Mouse (Mus musculus): Measurements from ENCODE around the gene Slc28a1. TPM values are rescaled to one million over a fixed set of nuclear protein-coding genes. Genes with fewer than 3 reads are reported as not detected.
"Not testable (repeated sequence)": the region's sequence is repeated elsewhere in the genome, so short reads cannot be mapped to it uniquely, and the experiment has no call there.

The Slc28a1 gene
- polyA plus RNA-seq, 1 experiment: 1.0 TPM

- H3K4me3 ChIP-seq (replicated peaks; ENCODE audit: control insufficient read depth, low read depth, low read length): no peak overlapping the region
- TF ChIP-seq POLR2A (IDR thresholded peaks at IDR 0.05; ENCODE audit: borderline replicate concordance, control insufficient read depth, low read depth, low read length) (no peak), CTCF (IDR thresholded peaks at IDR 0.05; ENCODE audit: control insufficient read depth, insufficient read depth, low read length) (no peak)
- H3K4me1 ChIP-seq (ENCODE audit: control insufficient read depth, insufficient read depth, low read length): no peaks in the 10 kb centered on the region
- 72% methylated on average over 1 of the region's 1 CpGs for whole genome bisulfite sequencing
- no peak overlapping the region for H3K27ac ChIP-seq (ENCODE audit: control insufficient read depth, insufficient read depth, low read depth, low read length, poor library complexity)
These were observed 26.9 kb downstream of the Slc28a1 start for GRCm38 (mm10) chr7:81141541-81141940.

DNA sequence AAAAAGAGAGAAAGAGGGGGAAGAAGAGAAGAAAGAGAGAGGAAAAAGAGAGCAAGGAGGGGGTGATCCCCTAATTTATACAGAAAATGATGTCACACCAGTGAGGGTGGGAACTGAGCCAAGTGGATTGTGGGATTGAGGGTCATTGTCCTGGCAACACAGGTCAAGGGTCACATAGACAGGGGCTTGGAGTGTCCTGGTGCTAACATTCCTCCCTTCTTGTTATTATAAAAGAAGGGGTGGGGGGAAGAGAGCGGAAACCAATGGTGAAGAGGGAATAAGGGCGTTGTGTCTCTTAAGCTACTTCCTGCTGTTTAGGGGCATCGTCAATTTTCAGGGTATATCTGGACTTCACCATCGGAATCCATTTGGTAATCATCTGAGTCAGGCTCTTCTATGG is 28.5 kb downstream of the Slc28a1 start:
- not testable (repeated sequence) for H3K4me3 ChIP-seq (replicated peaks; ENCODE audit: control insufficient read depth, low read depth, low read length); H3K4me1 ChIP-seq (ENCODE audit: control insufficient read depth, insufficient read depth, low read length); H3K27ac ChIP-seq (ENCODE audit: control insufficient read depth, insufficient read depth, low read depth, low read length, poor library complexity)
- WGBS: 81% methylated on average over 4 of the region's 4 CpGs

GRCm38 (mm10) chr7:81149759-81150158 is 35.2 kb downstream of the Slc28a1 start:
- WGBS: 68% methylated on average over 11 of the region's 11 CpGs
- Histone ChIP-seq H3K4me3 (replicated peaks; ENCODE audit: control insufficient read depth, low read depth, low read length) (no peak overlapping the region), H3K27ac (ENCODE audit: control insufficient read depth, insufficient read depth, low read depth, low read length, poor library complexity) (no peak overlapping the region), H3K4me1 (ENCODE audit: control insufficient read depth, insufficient read depth, low read length) (no peaks in the 10 kb centered on the region)
- no peak for TF ChIP-seq CTCF (IDR thresholded peaks at IDR 0.05; ENCODE audit: control insufficient read depth, insufficient read depth, low read length)
- no peak for TF ChIP-seq POLR2A (IDR thresholded peaks at IDR 0.05; ENCODE audit: borderline replicate concordance, control insufficient read depth, low read depth, low read length)

DNA sequence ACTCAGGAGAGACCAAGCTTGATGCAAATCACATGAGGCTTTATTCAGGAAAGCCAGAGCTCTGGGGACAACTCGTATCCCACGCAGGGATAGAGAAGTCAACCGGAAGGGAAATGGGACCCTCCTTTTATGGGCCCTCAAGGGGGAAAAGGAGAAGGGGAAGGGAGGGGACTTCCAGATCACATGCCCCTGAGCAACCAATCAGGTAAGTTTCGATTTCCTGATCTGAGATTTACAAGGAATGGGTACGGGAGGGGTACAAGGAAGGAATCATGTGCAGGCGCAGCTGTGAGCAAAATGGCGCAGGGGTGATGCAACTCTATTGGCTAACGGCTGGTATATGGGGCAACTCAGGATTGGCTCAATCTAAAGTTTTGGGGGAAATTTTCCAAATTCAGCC is 36.6 kb downstream of the Slc28a1 start:
- TF ChIP-seq POLR2A (IDR thresholded peaks at IDR 0.05; ENCODE audit: borderline replicate concordance, control insufficient read depth, low read depth, low read length): no peak
- no peak for TF ChIP-seq CTCF (IDR thresholded peaks at IDR 0.05; ENCODE audit: control insufficient read depth, insufficient read depth, low read length)
- H3K4me1 ChIP-seq (ENCODE audit: control insufficient read depth, insufficient read depth, low read length): no peaks in the 10 kb centered on the region
- no peak overlapping the region for H3K4me3 ChIP-seq (replicated peaks; ENCODE audit: control insufficient read depth, low read depth, low read length)
- no peak overlapping the region for H3K27ac ChIP-seq (ENCODE audit: control insufficient read depth, insufficient read depth, low read depth, low read length, poor library complexity)
- WGBS: 69% methylated on average over 8 of the region's 8 CpGs

- 88% methylated on average over 10 of the region's 10 CpGs for WGBS
- no peak overlapping the region for H3K27ac ChIP-seq (ENCODE audit: control insufficient read depth, insufficient read depth, low read depth, low read length, poor library complexity)
- TF ChIP-seq POLR2A (IDR thresholded peaks at IDR 0.05; ENCODE audit: borderline replicate concordance, control insufficient read depth, low read depth, low read length): no peak
- no peak overlapping the region for H3K4me3 ChIP-seq (replicated peaks; ENCODE audit: control insufficient read depth, low read depth, low read length)
- H3K4me1 ChIP-seq (ENCODE audit: control insufficient read depth, insufficient read depth, low read length): no peaks in the 10 kb centered on the region
These were observed 37.7 kb downstream of the Slc28a1 start for GRCm38 (mm10) chr7:81152306-81152705.

GRCm38 (mm10) chr7:81152826-81153225 is 38.2 kb downstream of the Slc28a1 start:
- Histone ChIP-seq H3K4me1 (ENCODE audit: control insufficient read depth, insufficient read depth, low read length) (no peaks in the 10 kb centered on the region), H3K27ac (ENCODE audit: control insufficient read depth, insufficient read depth, low read depth, low read length, poor library complexity) (no peak overlapping the region), H3K4me3 (replicated peaks; ENCODE audit: control insufficient read depth, low read depth, low read length) (no peak overlapping the region)
- TF ChIP-seq CTCF (IDR thresholded peaks at IDR 0.05; ENCODE audit: control insufficient read depth, insufficient read depth, low read length): no peak
- no peak for TF ChIP-seq POLR2A (IDR thresholded peaks at IDR 0.05; ENCODE audit: borderline replicate concordance, control insufficient read depth, low read depth, low read length)
- 79% methylated on average over 7 of the region's 7 CpGs for WGBS

DNA sequence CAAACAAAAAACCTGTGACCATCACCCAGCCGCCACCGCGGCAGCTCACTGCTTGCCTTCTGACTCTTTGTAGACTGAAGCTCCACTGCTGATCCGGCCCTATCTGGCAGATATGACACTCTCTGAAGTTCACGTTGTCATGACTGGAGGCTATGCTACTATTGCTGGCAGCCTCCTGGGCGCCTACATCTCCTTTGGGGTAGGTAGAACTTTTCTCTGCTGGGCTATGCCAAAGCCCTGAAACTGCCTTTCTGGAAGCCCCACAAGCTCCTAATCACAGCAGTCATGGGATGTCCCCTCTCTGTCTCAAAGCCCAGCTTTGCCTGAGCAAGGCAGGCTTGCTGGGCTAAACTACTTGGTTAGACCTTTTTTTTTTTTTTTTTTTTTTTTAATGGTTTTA is 38.7 kb downstream of the Slc28a1 start:
- Histone ChIP-seq H3K4me3 (replicated peaks; ENCODE audit: control insufficient read depth, low read depth, low read length) (no peak overlapping the region), H3K27ac (ENCODE audit: control insufficient read depth, insufficient read depth, low read depth, low read length, poor library complexity) (no peak overlapping the region), H3K4me1 (ENCODE audit: control insufficient read depth, insufficient read depth, low read length) (no peaks in the 10 kb centered on the region)
- TF ChIP-seq POLR2A (IDR thresholded peaks at IDR 0.05; ENCODE audit: borderline replicate concordance, control insufficient read depth, low read depth, low read length) (no peak), CTCF (IDR thresholded peaks at IDR 0.05; ENCODE audit: control insufficient read depth, insufficient read depth, low read length) (no peak)
- WGBS: 83% methylated on average over 6 of the region's 6 CpGs

GRCm38 (mm10) chr7:81154244-81154643 is 39.6 kb downstream of the Slc28a1 start:
- not testable (repeated sequence) for H3K4me3 ChIP-seq (replicated peaks; ENCODE audit: control insufficient read depth, low read depth, low read length); H3K4me1 ChIP-seq (ENCODE audit: control insufficient read depth, insufficient read depth, low read length); H3K27ac ChIP-seq (ENCODE audit: control insufficient read depth, insufficient read depth, low read depth, low read length, poor library complexity)

GRCm38 (mm10) chr7:81154960-81155359 is 40.4 kb downstream of the Slc28a1 start:
- Histone ChIP-seq H3K27ac (ENCODE audit: control insufficient read depth, insufficient read depth, low read depth, low read length, poor library complexity) (no peak overlapping the region), H3K4me1 (ENCODE audit: control insufficient read depth, insufficient read depth, low read length) (no peaks in the 10 kb centered on the region), H3K4me3 (replicated peaks; ENCODE audit: control insufficient read depth, low read depth, low read length) (no peak overlapping the region)
- 2% methylated on average over 3 of the region's 3 CpGs for WGBS
- TF ChIP-seq CTCF (IDR thresholded peaks at IDR 0.05; ENCODE audit: control insufficient read depth, insufficient read depth, low read length): peak; percentile 81
- TF ChIP-seq POLR2A (IDR thresholded peaks at IDR 0.05; ENCODE audit: borderline replicate concordance, control insufficient read depth, low read depth, low read length): no peak
